In the genomic region with DNA sequence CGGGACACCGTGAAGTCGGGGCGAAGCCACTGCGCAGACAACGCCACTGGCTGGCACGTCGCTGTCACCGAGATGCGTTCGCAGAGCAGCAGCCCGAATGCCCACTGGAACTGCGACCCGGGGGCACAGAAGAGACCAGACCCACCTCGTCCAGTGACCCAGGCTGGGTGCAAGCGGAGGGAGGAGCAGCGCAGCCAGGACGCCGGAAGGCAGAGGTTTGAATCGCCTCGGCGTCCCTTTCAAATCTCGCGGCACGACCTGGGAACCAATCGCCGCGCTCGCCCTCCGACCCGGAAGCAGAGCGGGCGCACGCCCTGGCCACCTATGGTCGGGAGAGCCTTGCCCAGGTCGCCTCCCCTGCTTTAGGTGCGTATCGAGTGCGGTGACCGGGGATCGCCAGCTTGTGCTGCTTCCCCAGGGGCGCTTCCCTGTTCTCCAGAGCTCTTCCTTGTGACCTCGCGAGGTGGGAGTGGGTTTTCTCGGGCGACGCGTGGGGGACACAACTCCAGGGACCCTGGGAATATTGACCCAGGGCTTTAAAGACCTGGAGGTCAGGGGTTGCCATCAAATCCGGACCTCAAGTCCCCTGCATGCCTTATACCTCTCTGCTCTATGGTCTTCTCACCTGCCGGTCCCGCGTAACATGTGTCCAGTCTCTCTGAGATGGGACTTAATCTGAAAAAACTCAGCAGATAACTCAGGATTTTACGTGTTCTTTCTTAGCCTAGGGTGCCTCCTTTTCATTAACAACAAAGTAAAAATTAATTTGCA, we compare ENCODE assay signal across 8 mouse cellular contexts. TPM values are rescaled to one million over a fixed set of nuclear protein-coding genes. Genes with fewer than 3 reads are reported as not detected.
DNase-seq lines count a peak whose midpoint lies in the region; ATAC-seq lines count a peak whose summit lies in the region.

A gene (minus strand): TSS at position 235 of the 771 bp plus-strand sequence.
A gene (plus strand): TSS at position 286 of the 771 bp plus-strand sequence.

- peak within 1 kb of the TSS; percentile 86 for H3K9ac ChIP-seq in heart, embryonic 14.5 days (ENCODE audit: low read length)
- peak within 1 kb of the TSS; percentile 84 for H3K9ac ChIP-seq in liver, embryonic 13.5 days
- H3K9ac ChIP-seq in stomach, embryonic 16.5 days (ENCODE audit: low read length): peak within 1 kb of the TSS; percentile 91

- H3K36me3 ChIP-seq in heart, embryonic 14.5 days (ENCODE audit: control insufficient read depth, insufficient read depth, low read length): peaks cover 39% of the 10 kb centered on the region
- peaks cover 41% of the 10 kb centered on the region for H3K36me3 ChIP-seq in liver, embryonic 13.5 days
- H3K36me3 ChIP-seq in stomach, embryonic 16.5 days (ENCODE audit: control insufficient read depth, insufficient read depth, low read length): no peaks in the 10 kb centered on the region

- H3K27me3 ChIP-seq in heart, embryonic 14.5 days (ENCODE audit: control insufficient read depth, insufficient read depth, low read length): no peaks in the 10 kb centered on the region
- H3K27me3 ChIP-seq in liver, embryonic 13.5 days: no peaks in the 10 kb centered on the region
- no peaks in the 10 kb centered on the region for H3K27me3 ChIP-seq in stomach, embryonic 16.5 days (ENCODE audit: control insufficient read depth, insufficient read depth, low read length)

- ATAC-seq in heart, embryonic 14.5 days (ENCODE audit: insufficient number of reproducible peaks, insufficient read depth, low FRiP score, low read depth): peak; percentile 82
- peak; percentile 100 for ATAC-seq in liver, embryonic 13.5 days (ENCODE audit: low read depth)
- ATAC-seq in stomach, embryonic 16.5 days (ENCODE audit: insufficient read depth, low FRiP score): peak; percentile 97

- no peaks in the 10 kb centered on the region for H3K4me1 ChIP-seq in brown adipose tissue, adult 24 weeks (ENCODE audit: control insufficient read depth, insufficient read depth, insufficient read length, low read length)
- H3K4me1 ChIP-seq in heart, embryonic 14.5 days (ENCODE audit: control insufficient read depth in 2 of 2, insufficient read depth in 2 of 2, low read length in 2 of 2): peaks cover 0 to 19% of the 10 kb centered on the region in 2 experiments; a peak in 2 of 4 replicates
- H3K4me1 ChIP-seq in liver, embryonic 13.5 days (replicated peaks): peaks cover 33% of the 10 kb centered on the region
- peaks cover 14% of the 10 kb centered on the region for H3K4me1 ChIP-seq in stomach, embryonic 16.5 days (ENCODE audit: control insufficient read depth, insufficient read depth, low read length)

- peak within 1 kb of the TSS; percentile 85 for H3K4me2 ChIP-seq in heart, embryonic 14.5 days (ENCODE audit: low read length)
- H3K4me2 ChIP-seq in liver, embryonic 13.5 days: peak within 1 kb of the TSS; percentile 79
- peak within 1 kb of the TSS; percentile 92 for H3K4me2 ChIP-seq in stomach, embryonic 16.5 days (ENCODE audit: low read depth, low read length)

- no peaks in the 10 kb centered on the region for H3K9me3 ChIP-seq in heart, embryonic 14.5 days (ENCODE audit: control insufficient read depth, low read length)
- no peaks in the 10 kb centered on the region for H3K9me3 ChIP-seq in liver, embryonic 13.5 days (replicated peaks)
- no peaks in the 10 kb centered on the region for H3K9me3 ChIP-seq in stomach, embryonic 16.5 days (replicated peaks; ENCODE audit: control insufficient read depth, low read length)

- WGBS in heart, embryonic 14.5 days: 1% methylated on average over 53 of the region's 53 CpGs
- WGBS in liver, embryonic 13.5 days (ENCODE audit: insufficient replicate concordance): under 1% methylated on average over 53 of the region's 53 CpGs
- WGBS in stomach, embryonic 16.5 days: under 1% methylated on average over 51 of the region's 53 CpGs

- H3K4me3 ChIP-seq in brown adipose tissue, adult 24 weeks (ENCODE audit: insufficient read depth, low read depth, low read length): peak within 1 kb of the TSS; percentile 97
- peak within 1 kb of the TSS; percentile 79 to 89 for H3K4me3 ChIP-seq in heart, embryonic 14.5 days (ENCODE audit: control insufficient read depth in 1 of 2, insufficient read depth in 1 of 2, low read depth in 1 of 2, low read length in 2 of 2)
- peak within 1 kb of the TSS; percentile 88 for H3K4me3 ChIP-seq in liver, embryonic 13.5 days (replicated peaks)
- peak within 1 kb of the TSS; percentile 90 for H3K4me3 ChIP-seq in stomach, embryonic 16.5 days (replicated peaks; ENCODE audit: low read length)

- no peak within 1 kb of the TSS for H3K27ac ChIP-seq in brown adipose tissue, adult 24 weeks (replicated peaks; ENCODE audit: low read depth, low read length)
- no peak within 1 kb of the TSS for H3K27ac ChIP-seq in heart, embryonic 14.5 days (replicated peaks in 1 of 2; ENCODE audit: control insufficient read depth in 1 of 2, insufficient read depth in 1 of 2, low read depth in 2 of 2, low read length in 2 of 2)
- peak within 1 kb of the TSS; percentile 74 for H3K27ac ChIP-seq in liver, embryonic 13.5 days
- H3K27ac ChIP-seq in stomach, embryonic 16.5 days (ENCODE audit: low read length): peak within 1 kb of the TSS; percentile 46

- peak; percentile 92 for DNase-seq in CD4-positive, CD25-positive, alpha-beta regulatory T cell, adult 2 months (ENCODE audit: low read depth, low spot score)
- peak; percentile 40 for DNase-seq in fibroblast of lung, adult 2 months (ENCODE audit: low read depth)
- peak; percentile 90 for DNase-seq in kidney, postnatal 14 days
- DNase-seq in liver, embryonic 13.5 days: peak; percentile 89
- DNase-seq in neural tube, embryonic 10.5 days (ENCODE audit: extremely low spot score, low spot score): peak; percentile 91

RNA-seq across cellular contexts. Expression of the first gene that starts in this region (rescaled TPM):
- polyA plus RNA-seq in brown adipose tissue, adult 24 weeks (2012; ENCODE audit: insufficient read depth, insufficient read length, missing spikeins): 0.71 TPM in 1 of 2 replicates, not detected in the other
- 11.1 and 15.1 TPM in 2 replicates for polyA plus RNA-seq in heart, embryonic 14.5 days (2014; fragmentation: Nextera tagmentation; extraction: Ambion mirVana)
- 13.4 and 19.5 TPM in 2 replicates for polyA plus RNA-seq in liver, embryonic 13.5 days (2015; fragmentation: Nextera tagmentation; extraction: Ambion mirVana)
- polyA plus RNA-seq in stomach, embryonic 16.5 days (2015; fragmentation: Nextera tagmentation; extraction: Ambion mirVana): 9.9 and 10.0 TPM in 2 replicates

RNA-seq across cellular contexts. Expression of the second gene that starts in this region (rescaled TPM):
- 11.7 and 15.0 TPM in 2 replicates for polyA plus RNA-seq in brown adipose tissue, adult 24 weeks (2012; ENCODE audit: insufficient read depth, insufficient read length, missing spikeins)
- 34.5 and 39.7 TPM in 2 replicates for polyA plus RNA-seq in heart, embryonic 14.5 days (2014; fragmentation: Nextera tagmentation; extraction: Ambion mirVana)
- polyA plus RNA-seq in liver, embryonic 13.5 days (2015; fragmentation: Nextera tagmentation; extraction: Ambion mirVana): 51.5 and 62.0 TPM in 2 replicates
- 55.0 and 60.3 TPM in 2 replicates for polyA plus RNA-seq in stomach, embryonic 16.5 days (2015; fragmentation: Nextera tagmentation; extraction: Ambion mirVana)

Comparison
In these comparisons a context has a peak if more than half of its experiments do, and no peak if none do; other contexts are left out.
1. DNase-seq: peak in every context shown above with its lines; median percentile 92 in CD4-positive, CD25-positive, alpha-beta regulatory T cell, adult 2 months; 91 in neural tube, embryonic 10.5 days; 90 in kidney, postnatal 14 days; 89 in liver, embryonic 13.5 days; 40 in fibroblast of lung, adult 2 months.
2. H3K27ac ChIP-seq: peak in liver, embryonic 13.5 days (single experiment) and stomach, embryonic 16.5 days (single experiment); none in brown adipose tissue, adult 24 weeks (single experiment) and heart, embryonic 14.5 days (0 of 2).
3. Peak in every context shown above with its lines, with median percentiles within 50 percentile points of each other: H3K4me3 ChIP-seq, ATAC-seq, H3K4me2 ChIP-seq and H3K9ac ChIP-seq.